Mouse (Mus musculus): Measurements from ENCODE around the gene BC024978.

The BC024978 gene

DNA sequence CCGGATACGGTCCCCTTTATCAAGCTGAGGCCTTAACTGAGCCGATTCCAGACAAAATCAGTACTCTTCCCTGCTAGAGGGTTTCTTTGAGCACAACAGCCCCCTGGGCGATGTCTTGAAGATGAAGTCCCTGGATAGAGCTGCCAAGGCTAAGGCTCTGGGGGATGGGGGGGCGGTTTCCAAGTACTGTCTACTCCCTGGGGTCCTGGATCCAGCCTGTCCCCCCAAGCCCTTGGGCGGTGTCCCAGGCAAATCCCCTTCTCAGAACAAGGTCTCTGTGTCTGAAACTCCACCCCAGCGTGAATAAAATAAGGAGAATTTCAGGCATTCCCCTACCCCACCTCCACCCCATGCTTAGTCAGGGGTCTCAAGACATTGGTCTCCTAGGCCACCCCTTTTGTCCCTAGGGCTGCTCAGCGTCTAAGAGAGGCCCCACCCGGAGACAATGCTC, 63.7 kb downstream of the BC024978 start:
- no peak for DNase-seq (ENCODE audit: extremely low spot score)

DNA sequence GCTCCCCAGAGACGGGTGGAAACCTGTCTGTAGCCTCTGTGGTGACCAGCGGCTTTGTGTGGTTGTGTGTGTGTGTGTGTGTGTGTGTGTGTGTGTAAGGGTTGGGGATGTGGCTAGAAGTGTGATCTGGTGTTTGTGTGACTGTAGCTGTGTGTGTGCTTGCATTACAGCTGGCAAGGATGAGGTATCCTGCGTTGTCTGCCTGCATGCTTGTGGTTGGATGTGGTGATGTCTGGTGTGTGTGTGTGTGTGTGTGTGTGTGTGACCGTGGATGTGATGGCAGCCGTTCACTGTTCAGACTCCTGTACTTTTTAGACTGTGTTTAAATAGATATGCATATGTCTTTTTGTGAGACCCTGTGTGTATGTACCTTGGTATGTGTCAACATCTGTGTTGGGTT, 64.2 kb downstream of the BC024978 start:
- DNase-seq (ENCODE audit: extremely low spot score): no peak
